In genomic region chr17:25650726-25651125, GRCm38 (mm10) we compare ENCODE assay signal across 30 mouse cellular contexts.
A peak's percentile ranks its signal among the peaks of the same experiment; 100 is the strongest.
DNase-seq lines count a peak whose midpoint lies in the region; ATAC-seq and TF ChIP-seq lines count a peak whose summit lies in the region.
"Had no signal": no experiment of that assay in that cellular context is flagged by ENCODE, and none has a peak within 500 bp of the region (broad histone marks: within the 10 kb centered on the region; RNA-seq: fewer than 3 reads in every experiment).

No protein-coding gene starts in this region.

- TF ChIP-seq CTCF in left cerebral cortex, adult 2 months (IDR thresholded peaks at IDR 0.05) = peak; percentile 27
- TF ChIP-seq CTCF in midbrain, postnatal 0 days (IDR thresholded peaks at IDR 0.05) = peak; percentile 17; the same call in 1 of the 2 replicates

- H3K4me3 ChIP-seq in left cerebral cortex, adult 2 months = no peak overlapping the region
- H3K4me3 ChIP-seq in midbrain, postnatal 0 days (ENCODE audit: low read depth, low read length) = no peak overlapping the region
- no peak overlapping the region for H3K4me3 ChIP-seq in midbrain, embryonic 16.5 days (ENCODE audit: low read depth, low read length)
- no peak overlapping the region for H3K4me3 ChIP-seq in embryonic facial prominence, embryonic 10.5 days
- H3K4me3 ChIP-seq: forebrain, embryonic 13.5 days; heart, embryonic 13.5 days; hindbrain, embryonic 15.5 days; limb, embryonic 10.5 days; limb, embryonic 15.5 days; midbrain, embryonic 10.5 days; midbrain, embryonic 15.5 days; myocyte; neural tube, embryonic 12.5 days had no signal

- H3K27ac ChIP-seq in left cerebral cortex, adult 2 months = no peak overlapping the region
- no peak overlapping the region for H3K27ac ChIP-seq in midbrain, postnatal 0 days (ENCODE audit: low read depth, low read length)
- H3K27ac ChIP-seq in midbrain, embryonic 16.5 days (ENCODE audit: low read length) = no peak overlapping the region
- no peak overlapping the region for H3K27ac ChIP-seq in embryonic facial prominence, embryonic 10.5 days (replicated peaks)
- H3K27ac ChIP-seq: forebrain, embryonic 13.5 days; heart, embryonic 13.5 days; hindbrain, embryonic 15.5 days; limb, embryonic 10.5 days; limb, embryonic 15.5 days; midbrain, embryonic 10.5 days; midbrain, embryonic 15.5 days; neural tube, embryonic 12.5 days had no signal

- no peak for DNase-seq in left cerebral cortex, adult 2 months (ENCODE audit: extremely low spot score in 1 of 2, low spot score in 2 of 2)
- DNase-seq in left cerebral cortex, postnatal 4 days = no peak
- no peak for DNase-seq in midbrain, postnatal 0 days (ENCODE audit: low spot score)
- DNase-seq in ZHBTc4 (ENCODE audit: low read depth, low spot score) = peak; percentile 32
- DNase-seq in embryonic facial prominence, embryonic 10.5 days (ENCODE audit: low spot score) = no peak
- no peak for DNase-seq in adrenal gland, postnatal 14 days
- DNase-seq: adrenal gland, postnatal 10 days; cerebellum, adult 18-20 months; cerebellum, postnatal 10 days; gastrocnemius, postnatal 36 days; heart, adult 18-20 months; heart, postnatal 10 days; kidney, adult 11 months; kidney, postnatal 25 days; lung, adult 2 months; lung, postnatal 14 days; right cerebral cortex, adult 18-20 months; spleen, adult 18-20 months had no signal

- no peaks in the 10 kb centered on the region for H3K27me3 ChIP-seq in midbrain, postnatal 0 days (ENCODE audit: insufficient read depth, low read length)
- H3K27me3 ChIP-seq in midbrain, embryonic 16.5 days (ENCODE audit: control insufficient read depth, insufficient read depth, low read depth, low read length) = no peaks in the 10 kb centered on the region
- H3K27me3 ChIP-seq in embryonic facial prominence, embryonic 10.5 days (replicated peaks; ENCODE audit: low read depth, poor library complexity, severe bottlenecking) = no peaks in the 10 kb centered on the region
- H3K27me3 ChIP-seq: forebrain, embryonic 13.5 days; heart, embryonic 13.5 days; hindbrain, embryonic 15.5 days; limb, embryonic 15.5 days; midbrain, embryonic 15.5 days; neural tube, embryonic 12.5 days had no signal

- intact Hi-C loops in left cerebral cortex, adult 2 months (cut with DNase I) = loop anchor here (2.0 kb wide), 1 partner anchor 48 kb away; no protein-coding TSS in a partner anchor
- intact Hi-C loops in left cerebral cortex, postnatal 4 days (cut with DNase I) = no loop called here

- no peak overlapping the region for H3K9ac ChIP-seq in midbrain, postnatal 0 days (replicated peaks; ENCODE audit: low read length, poor library complexity, severe bottlenecking)
- H3K9ac ChIP-seq in midbrain, embryonic 16.5 days (ENCODE audit: low read depth, low read length) = no peak overlapping the region
- H3K9ac ChIP-seq: forebrain, embryonic 13.5 days; heart, embryonic 13.5 days; hindbrain, embryonic 15.5 days; limb, embryonic 15.5 days; midbrain, embryonic 15.5 days; neural tube, embryonic 12.5 days had no signal

- H3K36me3 ChIP-seq in midbrain, postnatal 0 days (ENCODE audit: insufficient read depth, low read length) = peaks cover 10% of the 10 kb centered on the region
- peaks cover 2% of the 10 kb centered on the region; the same call in 1 of the 2 replicates for H3K36me3 ChIP-seq in midbrain, embryonic 16.5 days (ENCODE audit: control insufficient read depth, insufficient read depth, low read length)
- H3K36me3 ChIP-seq in embryonic facial prominence, embryonic 10.5 days (replicated peaks) = peaks cover 61% of the 10 kb centered on the region
- H3K36me3 ChIP-seq: hindbrain, embryonic 15.5 days had no signal

- no peak overlapping the region for H3K4me2 ChIP-seq in midbrain, postnatal 0 days (ENCODE audit: low read depth, low read length, poor library complexity, severe bottlenecking)
- no peak overlapping the region for H3K4me2 ChIP-seq in midbrain, embryonic 16.5 days (ENCODE audit: low read length)
- H3K4me2 ChIP-seq: forebrain, embryonic 13.5 days; heart, embryonic 13.5 days; hindbrain, embryonic 15.5 days; limb, embryonic 15.5 days; midbrain, embryonic 15.5 days; neural tube, embryonic 12.5 days had no signal

- WGBS in midbrain, postnatal 0 days = 89% methylated on average over 7 of the region's 7 CpGs
- WGBS in midbrain, embryonic 16.5 days = 86% methylated on average over 7 of the region's 7 CpGs
- WGBS in embryonic facial prominence, embryonic 10.5 days = 87% methylated on average over 7 of the region's 7 CpGs

- H3K4me1 ChIP-seq in midbrain, postnatal 0 days (ENCODE audit: insufficient read depth, low read length) = no peaks in the 10 kb centered on the region
- H3K4me1 ChIP-seq in midbrain, embryonic 16.5 days (ENCODE audit: control insufficient read depth, insufficient read depth, low read length) = no peaks in the 10 kb centered on the region
- peaks cover 24% of the 10 kb centered on the region for H3K4me1 ChIP-seq in embryonic facial prominence, embryonic 10.5 days
- H3K4me1 ChIP-seq: midbrain, embryonic 15.5 days had no signal

- ATAC-seq in midbrain, postnatal 0 days (ENCODE audit: low FRiP score) = no peak
- ATAC-seq in midbrain, embryonic 16.5 days = no peak
- ATAC-seq: CD4-positive, CD25-positive, alpha-beta regulatory T cell, adult 4 months; forebrain, embryonic 13.5 days; inflammation-experienced regulatory T-cells, adult 6 months; midbrain, embryonic 15.5 days had no signal

- no peaks in the 10 kb centered on the region for H3K9me3 ChIP-seq in midbrain, postnatal 0 days (ENCODE audit: low read length)
- H3K9me3 ChIP-seq in midbrain, embryonic 16.5 days (replicated peaks; ENCODE audit: control insufficient read depth, low read length, poor library complexity, severe bottlenecking) = no peaks in the 10 kb centered on the region
- no peaks in the 10 kb centered on the region for H3K9me3 ChIP-seq in embryonic facial prominence, embryonic 10.5 days
- H3K9me3 ChIP-seq: forebrain, embryonic 13.5 days; hindbrain, embryonic 15.5 days; limb, embryonic 10.5 days; limb, embryonic 15.5 days; midbrain, embryonic 10.5 days; midbrain, embryonic 15.5 days; neural tube, embryonic 12.5 days had no signal
